Mouse (Mus musculus): ENCODE measurements at regions not wholly inside any gene's neighbourhood (a gene's known extent, or its start where the extent isn't known, plus 50 kb on each side); places are given as distances from the start of the nearest gene placed in this dataset.

DNA sequence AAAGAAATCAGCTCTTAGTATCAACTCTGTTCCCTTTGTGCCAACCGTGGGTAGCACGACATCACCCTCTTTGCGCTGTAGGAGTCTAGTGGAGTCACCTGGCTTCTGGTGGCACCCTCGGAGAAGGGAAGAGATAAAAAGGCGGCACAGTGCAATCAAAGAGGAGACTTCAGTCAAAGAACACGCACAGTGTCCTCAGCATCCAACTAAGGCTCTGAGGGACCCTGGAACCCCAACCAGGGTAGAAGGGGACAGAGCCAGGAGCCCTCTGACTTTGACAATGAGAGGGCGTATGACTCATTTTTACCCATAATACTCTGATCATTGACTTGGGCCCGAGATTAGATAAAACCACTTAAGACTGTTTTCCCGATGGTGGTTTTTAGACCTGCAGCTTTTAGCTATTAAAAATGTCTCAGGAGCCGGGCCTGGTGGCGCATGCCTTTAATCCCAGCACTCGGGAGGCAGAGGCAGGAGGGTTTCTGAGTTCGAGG is 94.5 kb upstream of the Slc45a1 start:
- H3K27ac ChIP-seq (ENCODE audit: insufficient read depth, low read length) = no peak overlapping the region
- 77% methylated on average over 13 of the region's 13 CpGs for WGBS
- no peak for DNase-seq
- peaks cover 11% of the 10 kb centered on the region for H3K4me1 ChIP-seq (ENCODE audit: control insufficient read depth, insufficient read depth, low read length)
- no peaks in the 10 kb centered on the region for H3K27me3 ChIP-seq (ENCODE audit: control insufficient read depth, insufficient read depth, low read length)
- TF ChIP-seq POLR2A (IDR thresholded peaks at IDR 0.05; ENCODE audit: borderline replicate concordance, insufficient read depth, low read length) (no peak), CTCF (IDR thresholded peaks at IDR 0.05; ENCODE audit: borderline replicate concordance, insufficient read depth, low read depth, low read length) (no peak)
- no peak overlapping the region for H3K4me3 ChIP-seq (replicated peaks; ENCODE audit: insufficient read depth, low read depth, low read length)

DNA sequence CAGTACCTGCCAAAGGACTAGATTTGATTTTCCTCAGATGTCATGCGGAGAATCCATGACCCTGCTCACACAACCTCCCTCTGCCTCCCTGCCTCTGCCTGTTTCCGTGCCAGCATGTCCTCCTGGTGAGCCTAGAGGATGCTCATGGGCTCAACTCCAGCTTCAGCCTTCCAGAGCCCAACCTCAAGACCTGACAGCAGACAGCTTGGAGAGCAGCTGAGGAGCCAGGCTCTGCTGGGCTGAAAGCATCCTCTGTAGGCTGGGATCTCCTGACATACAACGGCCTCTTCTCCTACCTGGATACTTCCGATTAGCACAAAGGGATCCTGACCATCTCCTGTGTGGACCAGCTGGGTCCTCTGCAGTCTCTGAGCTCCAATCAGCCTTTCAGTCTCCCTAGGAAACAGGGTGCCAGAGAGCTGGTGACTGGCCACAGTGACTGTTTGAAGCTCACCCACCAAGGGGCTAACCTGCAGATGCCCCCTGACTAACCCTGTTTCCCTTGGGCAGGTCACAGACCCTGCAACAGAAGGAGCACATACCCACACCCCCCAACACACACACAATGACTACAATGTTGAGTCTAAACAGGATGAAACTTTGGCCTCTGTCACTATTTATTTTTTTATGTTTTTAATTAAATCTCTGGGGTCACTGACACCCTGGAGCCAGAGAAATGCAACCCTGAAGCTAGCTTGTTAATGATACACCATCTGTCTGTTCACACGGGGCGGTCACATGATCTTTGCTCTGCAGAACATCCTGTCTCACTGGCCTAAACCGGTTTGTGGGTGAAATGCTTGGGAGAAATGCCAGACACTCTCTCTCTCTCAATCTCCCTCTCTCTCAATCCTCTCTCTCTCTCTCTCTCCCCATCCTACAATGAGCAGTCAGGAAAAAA is 93.8 kb upstream of the Slc45a1 start:
- Histone ChIP-seq H3K27me3 (ENCODE audit: control insufficient read depth, insufficient read depth, low read length) (no peaks in the 10 kb centered on the region), H3K4me3 (replicated peaks; ENCODE audit: insufficient read depth, low read depth, low read length) (no peak overlapping the region), H3K27ac (ENCODE audit: insufficient read depth, low read length) (no peak overlapping the region), H3K4me1 (ENCODE audit: control insufficient read depth, insufficient read depth, low read length) (peaks cover 11% of the 10 kb centered on the region)
- no peak for TF ChIP-seq CTCF (IDR thresholded peaks at IDR 0.05; ENCODE audit: borderline replicate concordance, insufficient read depth, low read depth, low read length)
- no peak for TF ChIP-seq POLR2A (IDR thresholded peaks at IDR 0.05; ENCODE audit: borderline replicate concordance, insufficient read depth, low read length)
- peak; percentile 29 to 54 for DNase-seq
- 24% methylated on average over 7 of the region's 7 CpGs for WGBS

DNA sequence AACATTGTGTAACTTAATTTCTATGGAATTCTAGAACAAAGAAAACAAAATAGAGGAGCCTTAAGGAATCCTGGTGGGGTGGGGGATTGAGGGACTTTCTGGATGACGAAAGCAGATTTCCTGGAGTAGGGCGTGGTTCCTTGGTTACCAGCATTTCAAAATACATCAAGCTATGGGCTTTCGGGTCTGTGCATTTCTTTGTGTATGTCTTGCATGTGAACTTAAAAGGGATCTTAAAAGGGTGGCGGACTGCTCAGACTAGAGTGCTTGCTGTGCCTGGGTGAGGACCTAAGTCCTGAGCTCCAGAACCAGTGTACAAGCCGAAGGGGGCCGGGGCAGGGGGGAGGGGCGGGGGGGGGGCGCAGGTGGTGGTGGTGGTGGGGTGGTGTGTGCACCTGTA is 91.5 kb upstream of the Slc45a1 start:
- H3K4me1 ChIP-seq (ENCODE audit: control insufficient read depth, insufficient read depth, low read length) = peaks cover 11% of the 10 kb centered on the region
- no peak for DNase-seq
- TF ChIP-seq POLR2A (IDR thresholded peaks at IDR 0.05; ENCODE audit: borderline replicate concordance, insufficient read depth, low read length) = no peak
- no peak for TF ChIP-seq CTCF (IDR thresholded peaks at IDR 0.05; ENCODE audit: borderline replicate concordance, insufficient read depth, low read depth, low read length)
- WGBS = 83% methylated on average over 8 of the region's 8 CpGs
- no peaks in the 10 kb centered on the region for H3K27me3 ChIP-seq (ENCODE audit: control insufficient read depth, insufficient read depth, low read length)
- H3K4me3 ChIP-seq (replicated peaks; ENCODE audit: insufficient read depth, low read depth, low read length) = no peak overlapping the region
- H3K27ac ChIP-seq (ENCODE audit: insufficient read depth, low read length) = no peak overlapping the region

DNA sequence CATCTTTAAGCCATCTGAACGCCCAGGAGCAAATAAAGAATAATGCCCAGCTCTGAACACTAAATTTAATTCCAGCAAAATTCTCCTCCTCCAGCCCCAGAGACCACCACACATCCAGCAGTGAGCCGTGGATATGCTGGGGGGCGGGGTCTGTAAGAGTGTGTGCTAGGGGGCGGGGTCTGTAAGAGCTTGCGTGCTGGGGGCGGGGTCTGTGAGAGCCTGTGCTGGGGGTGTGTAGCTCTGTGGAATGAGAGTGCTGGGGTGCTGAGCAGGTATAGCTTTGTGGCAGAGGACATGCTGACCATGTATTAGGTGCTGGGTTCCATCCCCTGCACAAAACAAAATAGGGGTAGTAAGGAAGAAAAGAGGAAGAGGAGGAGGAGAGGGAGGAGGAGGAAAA is 91.1 kb upstream of the Slc45a1 start:
- H3K4me1 ChIP-seq (ENCODE audit: control insufficient read depth, insufficient read depth, low read length) = peaks cover 11% of the 10 kb centered on the region
- no peak for TF ChIP-seq POLR2A (IDR thresholded peaks at IDR 0.05; ENCODE audit: borderline replicate concordance, insufficient read depth, low read length)
- no peak for TF ChIP-seq CTCF (IDR thresholded peaks at IDR 0.05; ENCODE audit: borderline replicate concordance, insufficient read depth, low read depth, low read length)
- no peaks in the 10 kb centered on the region for H3K27me3 ChIP-seq (ENCODE audit: control insufficient read depth, insufficient read depth, low read length)
- no peak for DNase-seq
- no peak overlapping the region for H3K4me3 ChIP-seq (replicated peaks; ENCODE audit: insufficient read depth, low read depth, low read length)
- 36% methylated on average over 6 of the region's 6 CpGs for WGBS
- no peak overlapping the region for H3K27ac ChIP-seq (ENCODE audit: insufficient read depth, low read length)

DNA sequence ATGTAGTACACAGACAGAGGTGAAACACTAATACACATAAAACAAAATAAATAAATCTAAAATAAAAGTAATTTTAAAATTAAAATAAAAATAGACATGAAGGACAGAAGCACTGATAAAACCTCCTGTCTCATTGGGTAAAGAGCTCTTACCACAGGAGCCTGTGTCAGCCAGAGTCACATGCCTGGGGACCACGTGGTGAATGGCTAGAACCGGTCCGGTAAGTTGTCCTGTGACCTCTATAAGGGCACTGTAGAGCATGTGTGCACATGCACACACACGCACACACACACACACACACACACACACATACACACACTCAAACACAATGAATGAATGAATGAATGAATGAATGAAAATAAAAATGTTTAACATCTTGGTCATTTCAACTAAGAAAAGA is 89.8 kb upstream of the Slc45a1 start:
- no peak overlapping the region for H3K4me3 ChIP-seq (replicated peaks; ENCODE audit: insufficient read depth, low read depth, low read length)
- 91% methylated on average over 4 of the region's 4 CpGs for WGBS
- H3K27me3 ChIP-seq (ENCODE audit: control insufficient read depth, insufficient read depth, low read length) = no peaks in the 10 kb centered on the region
- peaks cover 11% of the 10 kb centered on the region for H3K4me1 ChIP-seq (ENCODE audit: control insufficient read depth, insufficient read depth, low read length)
- H3K27ac ChIP-seq (ENCODE audit: insufficient read depth, low read length) = no peak overlapping the region
- no peak for TF ChIP-seq CTCF (IDR thresholded peaks at IDR 0.05; ENCODE audit: borderline replicate concordance, insufficient read depth, low read depth, low read length)
- TF ChIP-seq POLR2A (IDR thresholded peaks at IDR 0.05; ENCODE audit: borderline replicate concordance, insufficient read depth, low read length) = no peak
- DNase-seq = no peak

DNA sequence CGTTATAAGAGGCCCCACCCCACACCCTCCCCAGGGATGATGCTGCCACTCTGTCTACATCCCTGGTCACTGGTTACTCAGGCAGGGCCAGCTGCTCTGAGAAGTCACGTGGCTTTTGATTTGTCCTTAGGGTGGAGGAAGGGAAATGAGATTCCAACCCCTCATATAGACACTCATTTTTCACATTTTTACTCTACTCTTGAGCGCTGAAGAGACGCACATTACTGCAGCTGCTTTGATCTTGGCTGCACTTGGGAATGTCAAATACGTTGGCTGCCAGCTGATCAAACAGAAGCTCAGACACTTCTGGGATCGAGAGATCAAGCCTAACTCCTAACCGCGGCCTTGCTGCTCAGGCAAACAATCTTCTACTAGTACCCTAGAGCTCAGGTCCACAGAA is 88.2 kb upstream of the Slc45a1 start:
- no peak for DNase-seq
- no peaks in the 10 kb centered on the region for H3K27me3 ChIP-seq (ENCODE audit: control insufficient read depth, insufficient read depth, low read length)
- no peaks in the 10 kb centered on the region for H3K4me1 ChIP-seq (ENCODE audit: control insufficient read depth, insufficient read depth, low read length)
- TF ChIP-seq POLR2A (IDR thresholded peaks at IDR 0.05; ENCODE audit: borderline replicate concordance, insufficient read depth, low read length) = no peak
- no peak for TF ChIP-seq CTCF (IDR thresholded peaks at IDR 0.05; ENCODE audit: borderline replicate concordance, insufficient read depth, low read depth, low read length)
- no peak overlapping the region for H3K4me3 ChIP-seq (replicated peaks; ENCODE audit: insufficient read depth, low read depth, low read length)
- H3K27ac ChIP-seq (ENCODE audit: insufficient read depth, low read length) = no peak overlapping the region
- WGBS = 56% methylated on average over 8 of the region's 8 CpGs

DNA sequence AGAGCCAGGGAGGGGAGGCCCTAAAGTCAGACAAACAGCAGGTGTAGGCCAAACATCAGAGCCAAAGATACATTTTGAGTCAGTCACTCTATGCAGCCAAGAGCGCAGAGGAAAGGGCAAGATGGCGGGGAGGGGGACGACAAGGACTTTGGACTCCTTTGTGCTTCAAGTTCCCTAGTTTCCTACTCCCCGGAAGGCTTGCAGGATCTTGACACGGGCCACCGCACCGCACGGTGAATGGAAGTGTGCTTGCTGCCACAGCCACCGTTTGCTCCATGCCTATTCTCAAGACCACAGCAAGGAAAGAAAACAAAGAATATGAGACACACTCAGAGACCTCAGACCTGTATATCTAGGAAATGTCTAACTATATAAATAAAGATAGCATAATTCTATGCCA is 86.8 kb upstream of the Slc45a1 start:
- WGBS = 58% methylated on average over 9 of the region's 9 CpGs

More for the DNA sequence above, 86.8 kb upstream of the Slc45a1 start:
- H3K4me3 ChIP-seq (replicated peaks; ENCODE audit: insufficient read depth, low read depth, low read length) = no peak overlapping the region
- no peaks in the 10 kb centered on the region for H3K4me1 ChIP-seq (ENCODE audit: control insufficient read depth, insufficient read depth, low read length)
- H3K27me3 ChIP-seq (ENCODE audit: control insufficient read depth, insufficient read depth, low read length) = no peaks in the 10 kb centered on the region
- no peak overlapping the region for H3K27ac ChIP-seq (ENCODE audit: insufficient read depth, low read length)
- DNase-seq = no peak
- no peak for TF ChIP-seq CTCF (IDR thresholded peaks at IDR 0.05; ENCODE audit: borderline replicate concordance, insufficient read depth, low read depth, low read length)
- no peak for TF ChIP-seq POLR2A (IDR thresholded peaks at IDR 0.05; ENCODE audit: borderline replicate concordance, insufficient read depth, low read length)
